Mouse (Mus musculus) kidney, adult 2 months (tissue): ENCODE measurements around the gene Trim27.

ENCODE experiments used
- CTCF ChIP-seq: fragments of 200-500 bp; conservative IDR thresholded peaks from 2 replicates; pipeline ENCODE4 v1.5.1; 2011; ENCODE audit warnings: low read depth, mild to moderate bottlenecking, control low read depth, low read length, moderate library complexity, mixed read lengths; ENCODE audit not compliant: insufficient read depth, insufficient read length
- POLR2A ChIP-seq: fragments of 200-500 bp; IDR thresholded peaks from one replicate; pipeline ENCODE4 v1.6.1; 2011; ENCODE audit warnings: low read depth, low read length, control low read depth

GRCm38 (mm10) chr13:21179724-21180550 lies 692 bp downstream of the Trim27 start:
- no peak for TF ChIP-seq CTCF
- TF ChIP-seq POLR2A: no peak
